Mouse (Mus musculus) intestine, embryonic 14.5 days (tissue): Measurements from ENCODE around the gene Olfr1263. TPM values are rescaled to one million over a fixed set of nuclear protein-coding genes. Genes with fewer than 3 reads are reported as not detected.

Source experiments
- ATAC-seq: fragments of 200-750 bp; cut with Nextera tagmentation; replicated peaks from 2 replicates; pipeline ENCODE4 v1.8.0; 2017; ENCODE audit warnings: low read depth, moderate number of reproducible peaks, moderate TSS enrichment, moderate library complexity; ENCODE audit not compliant: low FRiP score, low TSS enrichment
- DNase-seq: peaks from one replicate; pipeline ENCODE4 v3.0.0-alpha.2; 2018; ENCODE audit warnings: low spot score
- H3K27ac ChIP-seq: fragments of 300-500 bp; sonication (generic); 2 replicates; pipeline ENCODE4 v1.5.1; 2014; ENCODE audit warnings: low read depth, mild to moderate bottlenecking, control low read depth
- H3K27me3 ChIP-seq: fragments of 300-500 bp; sonication (generic); replicated peaks from 2 replicates; pipeline ENCODE4 v1.6.1; 2014; ENCODE audit warnings: low read length, control low read depth; ENCODE audit not compliant: control insufficient read depth, insufficient read depth
- H3K36me3 ChIP-seq: fragments of 300-500 bp; sonication (generic); 2 replicates; pipeline ENCODE4 v1.6.1; 2014; ENCODE audit warnings: low read length, control low read depth; ENCODE audit not compliant: control insufficient read depth, insufficient read depth
- H3K4me1 ChIP-seq: fragments of 300-500 bp; sonication (generic); replicated peaks from 2 replicates; pipeline ENCODE4 v1.6.1; 2014; ENCODE audit warnings: low read length, control low read depth, mixed read lengths; ENCODE audit not compliant: control insufficient read depth, insufficient read depth
- H3K4me2 ChIP-seq: fragments of 300-500 bp; sonication (generic); 2 replicates; pipeline ENCODE4 v1.6.1; 2014; ENCODE audit warnings: low read length
- H3K4me3 ChIP-seq: fragments of 300-500 bp; sonication (generic); 2 replicates; pipeline ENCODE4 v1.5.1; 2014; ENCODE audit warnings: low read depth, low read length, control low read depth, mixed read lengths
- H3K9ac ChIP-seq: fragments of 300-500 bp; sonication (generic); 2 replicates; pipeline ENCODE4 v1.6.1; 2014; ENCODE audit warnings: mild to moderate bottlenecking, low read length
- H3K9me3 ChIP-seq: fragments of 300-500 bp; sonication (generic); 2 replicates; pipeline ENCODE4 v1.6.1; 2016; ENCODE audit warnings: low read length, control low read depth; ENCODE audit not compliant: control insufficient read depth
- WGBS: fragments of 180-500 bp; shearing (Covaris S2); extraction: QIAGEN DNeasy Blood & Tissue Kit; methylation state at CpG from one replicate; pipeline ENCODE4 v1.1.7; 2014; 5-methylcytosine and 5-hydroxymethylcytosine counted together
- polyA plus RNA-seq: library from polyadenylated mRNA; unstranded; fragments of >200 nt; fragmentation: Nextera tagmentation; extraction: Ambion mirVana; gene quantifications from 2 replicates; pipeline ENCODE4 v1.2.1, GENCODE M21; 2014

The Olfr1263 gene
- polyA plus RNA-seq, result not detected in 2 replicates

DNA sequence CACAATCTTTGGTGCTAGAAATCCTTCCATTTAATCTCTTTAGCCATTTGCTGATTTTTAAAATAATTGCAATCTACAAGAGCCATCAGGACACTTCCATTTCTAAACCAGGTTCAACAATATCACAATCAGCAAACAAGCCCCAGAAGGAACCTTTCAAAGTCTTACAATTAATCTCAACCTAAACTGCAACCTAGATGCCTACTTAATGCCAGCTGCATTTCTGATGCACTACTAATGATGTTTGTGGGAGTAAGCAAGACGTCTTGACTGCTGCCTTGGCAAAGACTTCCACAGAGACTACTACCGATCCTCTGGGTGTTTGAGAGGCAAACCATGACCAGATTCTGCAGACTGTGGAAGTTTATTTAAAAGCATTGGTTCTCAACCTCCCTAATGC, at the start of gene Olfr1263:
Gene Olfr1263 (plus strand): TSS at position 301 of the 400 bp plus-strand sequence.
- Histone ChIP-seq H3K9me3 (no peaks in the 10 kb centered on the region), H3K9ac (no peak within 1 kb of the TSS), H3K36me3 (no peaks in the 10 kb centered on the region), H3K4me1 (no peaks in the 10 kb centered on the region), H3K4me2 (no peak within 1 kb of the TSS), H3K27me3 (no peaks in the 10 kb centered on the region), H3K27ac (no peak within 1 kb of the TSS), H3K4me3 (no peak within 1 kb of the TSS)
- DNase-seq (no peak), ATAC-seq (no peak)
- 75% methylated on average over 2 of the region's 2 CpGs for WGBS

DNA sequence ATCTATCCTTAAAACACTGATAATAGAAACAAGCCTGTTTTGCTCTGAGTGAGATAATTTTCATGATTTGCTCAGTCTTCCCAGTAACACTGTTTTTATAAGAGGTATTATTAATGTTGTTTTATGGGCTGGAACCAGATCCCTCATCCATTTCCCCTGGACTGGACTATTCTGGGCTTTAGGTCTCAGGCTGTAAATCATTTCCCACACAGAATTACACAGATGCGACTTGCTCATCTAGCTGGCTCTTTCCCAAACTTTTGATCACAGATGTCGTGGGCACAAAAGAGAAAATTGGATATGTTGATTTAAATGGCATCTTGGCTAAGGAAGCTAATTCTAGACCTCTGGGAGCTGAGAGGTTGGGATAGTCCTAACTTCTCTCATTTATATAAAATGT, 37.7 kb upstream of the Olfr1263 start, which contains the start of gene Olfr1260:
Gene Olfr1260 (plus strand): TSS at position 157 of the 400 bp plus-strand sequence.
- H3K9ac ChIP-seq, result no peak within 1 kb of the TSS
- no peak within 1 kb of the TSS for H3K27ac ChIP-seq
- H3K4me1 ChIP-seq, result no peaks in the 10 kb centered on the region
- no peak for DNase-seq
- H3K4me3 ChIP-seq, result no peak within 1 kb of the TSS
- 44% methylated on average over 2 of the region's 2 CpGs for WGBS
- no peak within 1 kb of the TSS for H3K4me2 ChIP-seq
- H3K36me3 ChIP-seq, result no peaks in the 10 kb centered on the region
- no peaks in the 10 kb centered on the region for H3K27me3 ChIP-seq
- ATAC-seq, result no peak
- H3K9me3 ChIP-seq, result no peaks in the 10 kb centered on the region

DNA sequence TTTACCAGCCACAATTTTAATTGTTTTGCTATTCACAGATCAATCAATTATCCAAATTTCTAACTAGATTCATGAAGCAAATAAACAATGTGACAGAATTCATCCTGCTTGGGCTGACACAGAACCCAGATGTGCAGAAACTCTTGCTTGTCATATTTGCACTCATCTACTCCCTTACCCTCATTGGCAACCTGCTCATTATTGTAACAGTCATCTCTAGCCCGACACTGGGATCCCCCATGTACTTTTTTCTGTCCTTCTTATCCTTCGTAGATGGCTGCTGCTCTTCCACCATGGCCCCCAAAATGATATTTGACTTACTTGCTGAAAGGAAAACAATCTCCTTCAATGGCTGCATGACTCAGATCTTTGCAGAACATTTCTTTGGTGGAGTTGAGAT, 34.2 kb upstream of the Olfr1263 start:
- DNase-seq (no peak), ATAC-seq (no peak)
- Histone ChIP-seq H3K9me3 (no peaks in the 10 kb centered on the region), H3K4me1 (no peaks in the 10 kb centered on the region), H3K27ac (no peak overlapping the region), H3K27me3 (no peaks in the 10 kb centered on the region), H3K4me2 (no peak overlapping the region), H3K4me3 (no peak overlapping the region), H3K9ac (no peak overlapping the region), H3K36me3 (no peaks in the 10 kb centered on the region)
- 88% methylated on average over 2 of the region's 2 CpGs for WGBS

DNA sequence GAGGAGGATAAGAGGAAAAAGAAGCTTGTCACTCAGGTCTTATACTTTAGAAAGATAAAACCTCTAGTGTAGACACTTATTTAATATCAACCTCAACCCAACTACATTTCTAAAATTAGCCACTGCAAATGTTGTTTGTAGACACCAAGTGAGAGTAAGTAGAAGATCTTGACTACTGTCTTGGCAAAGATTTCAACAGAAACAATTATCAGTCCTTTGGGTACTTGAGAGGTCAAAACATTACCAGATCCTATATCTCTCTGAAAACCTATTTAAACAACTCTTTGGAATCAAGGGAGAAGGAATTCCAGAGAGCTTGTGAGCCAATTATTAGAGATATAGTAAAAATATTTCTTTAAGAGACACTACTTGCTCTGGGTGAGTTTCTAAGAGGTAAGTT, 21.0 kb upstream of the Olfr1263 start, which contains the start of gene Olfr1261:
Gene Olfr1261 (plus strand): TSS at position 301 of the 400 bp plus-strand sequence.
- Histone ChIP-seq H3K27me3 (no peaks in the 10 kb centered on the region), H3K9ac (no peak within 1 kb of the TSS), H3K27ac (no peak within 1 kb of the TSS), H3K4me2 (no peak within 1 kb of the TSS), H3K9me3 (no peaks in the 10 kb centered on the region), H3K4me3 (no peak within 1 kb of the TSS), H3K4me1 (no peaks in the 10 kb centered on the region), H3K36me3 (no peaks in the 10 kb centered on the region)
- DNase-seq (no peak), ATAC-seq (no peak)

DNA sequence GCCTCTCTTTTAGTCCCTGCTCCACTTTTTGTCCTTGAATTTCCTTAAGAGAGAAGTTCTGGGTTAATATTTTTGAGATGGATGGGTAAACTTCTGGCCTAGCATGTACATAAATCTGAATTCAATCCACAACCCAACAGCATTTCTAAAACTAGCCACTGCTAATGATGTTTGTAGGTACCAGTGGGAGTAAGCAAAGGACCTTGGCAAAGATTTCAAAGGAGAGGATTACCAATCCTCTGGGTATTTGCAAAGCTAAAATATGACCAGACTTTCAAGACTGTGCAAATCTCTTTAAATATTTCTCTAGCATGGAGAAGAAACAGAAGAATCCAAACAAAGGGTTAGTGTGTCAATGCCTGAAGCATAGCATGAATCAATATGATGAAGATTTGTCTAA, 12.1 kb upstream of the Olfr1263 start, which contains the start of gene Olfr1262:
Gene Olfr1262 (plus strand): TSS at position 301 of the 400 bp plus-strand sequence.
- Histone ChIP-seq H3K4me1 (no peaks in the 10 kb centered on the region), H3K27ac (no peak within 1 kb of the TSS), H3K4me3 (no peak within 1 kb of the TSS), H3K9me3 (no peaks in the 10 kb centered on the region), H3K4me2 (no peak within 1 kb of the TSS), H3K27me3 (no peaks in the 10 kb centered on the region), H3K9ac (no peak within 1 kb of the TSS), H3K36me3 (no peaks in the 10 kb centered on the region)
- DNase-seq (no peak), ATAC-seq (no peak)

DNA sequence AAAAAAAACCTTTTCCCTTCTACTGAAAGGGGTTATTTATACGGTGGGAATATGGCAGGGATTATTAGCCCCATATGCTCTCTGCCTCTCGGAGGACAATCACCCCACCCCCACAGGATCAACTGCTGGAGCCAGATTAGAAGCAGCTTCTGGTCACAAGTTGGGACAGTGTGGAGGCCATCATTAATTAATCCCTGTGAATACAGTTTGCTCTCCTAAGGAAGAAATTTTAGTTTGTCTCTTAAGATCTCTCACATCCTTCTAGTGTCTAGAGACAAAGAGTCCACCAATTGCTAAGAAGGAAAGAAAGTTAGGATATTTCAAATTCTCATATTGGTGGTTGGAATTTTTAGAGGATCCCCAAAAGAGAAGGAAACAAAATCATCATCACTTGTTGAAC, 13.5 kb downstream of the Olfr1263 start, which contains the start of gene Olfr1264:
Gene Olfr1264 (minus strand): TSS at position 101 of the 400 bp plus-strand sequence.
- Histone ChIP-seq H3K27ac (no peak within 1 kb of the TSS), H3K9ac (no peak within 1 kb of the TSS), H3K36me3 (no peaks in the 10 kb centered on the region), H3K27me3 (no peaks in the 10 kb centered on the region), H3K9me3 (no peaks in the 10 kb centered on the region), H3K4me2 (no peak within 1 kb of the TSS), H3K4me3 (no peak within 1 kb of the TSS), H3K4me1 (no peaks in the 10 kb centered on the region)
- WGBS, result 53% methylated on average over 2 of the region's 2 CpGs
- DNase-seq, result no peak
- no peak for ATAC-seq

DNA sequence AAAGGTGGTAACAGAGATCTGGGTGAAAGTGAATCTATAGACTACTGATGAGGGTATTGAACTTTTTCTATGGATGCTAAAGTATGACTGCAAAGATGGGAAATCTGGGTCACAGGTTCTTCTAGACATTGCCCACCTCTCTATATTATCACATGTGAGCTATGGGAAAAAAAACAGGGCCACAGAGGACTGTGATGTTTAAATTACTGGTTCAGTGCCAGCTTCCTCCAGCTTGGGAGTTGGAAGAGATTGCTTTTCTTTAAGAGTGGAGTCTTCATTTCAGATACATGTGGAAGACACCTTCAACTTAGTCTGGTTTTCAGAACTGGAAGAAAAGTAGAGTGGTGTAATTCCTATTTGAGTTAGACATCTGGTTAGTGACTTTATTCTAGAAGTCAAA, 23.1 kb downstream of the Olfr1263 start, which contains the start of gene Olfr1265:
Gene Olfr1265 (plus strand): TSS at position 301 of the 400 bp plus-strand sequence.
- H3K4me2 ChIP-seq, result no peak within 1 kb of the TSS
- no peak within 1 kb of the TSS for H3K4me3 ChIP-seq
- no peaks in the 10 kb centered on the region for H3K4me1 ChIP-seq
- no peak within 1 kb of the TSS for H3K27ac ChIP-seq
- no peaks in the 10 kb centered on the region for H3K27me3 ChIP-seq
- no peak for ATAC-seq
- no peaks in the 10 kb centered on the region for H3K36me3 ChIP-seq
- no peak for DNase-seq
- H3K9me3 ChIP-seq, result no peaks in the 10 kb centered on the region
- no peak within 1 kb of the TSS for H3K9ac ChIP-seq

DNA sequence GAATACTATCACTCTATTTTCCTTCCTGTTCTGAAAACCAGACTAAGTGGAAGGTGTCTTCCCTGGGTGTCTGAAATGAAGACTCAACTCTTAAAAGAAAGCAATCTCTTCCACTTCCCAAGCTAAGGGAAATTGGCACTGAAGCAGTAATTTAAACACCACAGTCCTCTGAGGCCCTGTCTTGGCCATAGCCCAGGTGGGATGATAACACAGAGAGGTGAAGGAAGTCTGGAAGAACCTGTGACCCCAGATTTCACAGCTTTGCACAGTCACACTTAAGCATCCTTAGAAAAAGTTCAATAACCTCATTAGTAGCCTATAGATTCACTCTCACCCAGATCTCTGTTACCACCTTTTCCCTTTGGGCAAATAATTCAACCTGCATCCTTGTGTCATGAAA, 51.6 kb downstream of the Olfr1263 start, which contains the start of gene Olfr140:
Gene Olfr140 (minus strand): TSS at position 101 of the 400 bp plus-strand sequence.
- H3K9ac ChIP-seq, result no peak within 1 kb of the TSS
- H3K9me3 ChIP-seq, result no peaks in the 10 kb centered on the region
- DNase-seq (no peak), ATAC-seq (no peak)
- no peak within 1 kb of the TSS for H3K4me3 ChIP-seq
- no peaks in the 10 kb centered on the region for H3K27me3 ChIP-seq
- no peak within 1 kb of the TSS for H3K27ac ChIP-seq
- no peaks in the 10 kb centered on the region for H3K36me3 ChIP-seq
- H3K4me1 ChIP-seq, result no peaks in the 10 kb centered on the region
- no peak within 1 kb of the TSS for H3K4me2 ChIP-seq
